Mouse (Mus musculus) limb, embryonic 12.5 days (tissue): ENCODE data around the gene Ptchd4. TPM values are rescaled to one million over a fixed set of nuclear protein-coding genes. Genes with fewer than 3 reads are reported as not detected.

Experiments
- ATAC-seq: fragments of 200-750 bp; cut with Nextera tagmentation; 2 replicates; pipeline ENCODE4 v1.8.0; 2017; ENCODE audit warnings: low read depth, moderate TSS enrichment; ENCODE audit not compliant: insufficient number of reproducible peaks, insufficient read depth, low FRiP score, low TSS enrichment
- H3K27ac ChIP-seq: fragments of 300-500 bp; sonication (generic); 2 replicates; pipeline ENCODE4 v1.5.1; 2016; ENCODE audit warnings: mild to moderate bottlenecking, moderate library complexity
- H3K27me3 ChIP-seq: fragments of 300-500 bp; sonication (generic); 2 replicates; pipeline ENCODE4 v1.6.1; 2016; ENCODE audit warnings: mild to moderate bottlenecking, moderate library complexity
- H3K36me3 ChIP-seq: fragments of 300-500 bp; sonication (generic); 2 replicates; pipeline ENCODE4 v1.6.1; 2016; ENCODE audit warnings: mild to moderate bottlenecking, moderate library complexity
- H3K4me1 ChIP-seq: fragments of 300-500 bp; sonication (generic); replicated peaks from 2 replicates; pipeline ENCODE4 v1.6.1; 2016
- H3K4me2 ChIP-seq: fragments of 300-500 bp; sonication (generic); 2 replicates; pipeline ENCODE4 v1.6.1; 2016; ENCODE audit warnings: mild to moderate bottlenecking, moderate library complexity
- H3K4me3 ChIP-seq: fragments of 300-500 bp; sonication (generic); replicated peaks from 2 replicates; pipeline ENCODE4 v1.5.1; 2016; ENCODE audit warnings: mild to moderate bottlenecking
- H3K9ac ChIP-seq: fragments of 300-500 bp; sonication (generic); replicated peaks from 2 replicates; pipeline ENCODE4 v1.6.1; 2016; ENCODE audit warnings: mild to moderate bottlenecking, moderate library complexity
- H3K9me3 ChIP-seq: fragments of 300-500 bp; sonication (generic); 2 replicates; pipeline ENCODE4 v1.6.1; 2016; ENCODE audit warnings: mild to moderate bottlenecking, moderate library complexity
- WGBS: fragments of 180-500 bp; shearing (Covaris S2); methylation state at CpG from one replicate; pipeline ENCODE4 v1.1.7; 2016; 5-methylcytosine and 5-hydroxymethylcytosine counted together
- polyA plus RNA-seq: library from polyadenylated mRNA; unstranded; fragments of >200 nt; fragmentation: Nextera tagmentation; extraction: Ambion mirVana; gene quantifications from 2 replicates; pipeline ENCODE4 v1.2.1, GENCODE M21; 2016

The Ptchd4 gene
- polyA plus RNA-seq, 1 experiment from 2014 or later: 2.4 TPM

DNA sequence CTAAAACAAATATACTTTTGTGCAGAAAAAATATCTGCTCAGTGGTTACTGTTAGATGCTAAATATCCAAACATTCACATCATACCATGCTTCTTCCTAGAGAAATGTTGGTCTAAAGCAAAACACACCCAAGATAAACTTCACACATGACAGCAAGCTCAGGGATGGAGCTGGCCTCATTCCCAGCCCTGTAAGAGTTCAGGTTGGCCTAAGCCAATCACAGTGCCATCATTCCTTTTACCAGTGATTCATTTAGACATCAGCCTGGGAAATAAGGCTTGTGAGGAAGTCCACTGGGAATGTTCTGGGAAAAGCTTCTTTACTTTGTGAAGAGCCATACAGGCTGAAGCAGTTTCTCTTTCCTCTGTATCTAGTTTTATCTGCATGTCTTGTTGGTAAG, 5.6 kb upstream of the Ptchd4 start:
- Histone ChIP-seq H3K36me3 (no peaks in the 10 kb centered on the region), H3K4me2 (no peak overlapping the region), H3K27ac (no peak overlapping the region), H3K27me3 (0 out of 2 replicates have a peak, but pooled peaks cover under 1% of the 10 kb centered on the region), H3K4me3 (no peak overlapping the region), H3K9ac (no peak overlapping the region), H3K4me1 (0 out of 2 replicates have a peak, but pooled peaks cover under 1% of the 10 kb centered on the region), H3K9me3 (no peaks in the 10 kb centered on the region)
- ATAC-seq: no peak

- under 1% methylated on average over 22 of the region's 22 CpGs for WGBS
- H3K9me3 ChIP-seq: no peaks in the 10 kb centered on the region
- peaks cover 28% of the 10 kb centered on the region for H3K27me3 ChIP-seq
- no peak overlapping the region for H3K27ac ChIP-seq
- H3K36me3 ChIP-seq: no peaks in the 10 kb centered on the region
- peak overlapping the region; percentile 62; the same call in 1 of the 2 replicates for H3K9ac ChIP-seq
- H3K4me2 ChIP-seq: peak overlapping the region; percentile 90
- peaks cover 8% of the 10 kb centered on the region for H3K4me1 ChIP-seq
- peak overlapping the region; percentile 58 for H3K4me3 ChIP-seq
- ATAC-seq: peak; percentile 68
Measured at GRCm38 (mm10) chr17:42316612-42316982, 850 bp downstream of the Ptchd4 start.

GRCm38 (mm10) chr17:42335787-42336186, 20.0 kb downstream of the Ptchd4 start:
- no peak overlapping the region for H3K4me3 ChIP-seq
- no peaks in the 10 kb centered on the region for H3K27me3 ChIP-seq
- H3K36me3 ChIP-seq: no peaks in the 10 kb centered on the region
- no peaks in the 10 kb centered on the region for H3K4me1 ChIP-seq
- no peak overlapping the region for H3K27ac ChIP-seq
- H3K9ac ChIP-seq: no peak overlapping the region
- no peak for ATAC-seq
- no peaks in the 10 kb centered on the region for H3K9me3 ChIP-seq
- no peak overlapping the region for H3K4me2 ChIP-seq

DNA sequence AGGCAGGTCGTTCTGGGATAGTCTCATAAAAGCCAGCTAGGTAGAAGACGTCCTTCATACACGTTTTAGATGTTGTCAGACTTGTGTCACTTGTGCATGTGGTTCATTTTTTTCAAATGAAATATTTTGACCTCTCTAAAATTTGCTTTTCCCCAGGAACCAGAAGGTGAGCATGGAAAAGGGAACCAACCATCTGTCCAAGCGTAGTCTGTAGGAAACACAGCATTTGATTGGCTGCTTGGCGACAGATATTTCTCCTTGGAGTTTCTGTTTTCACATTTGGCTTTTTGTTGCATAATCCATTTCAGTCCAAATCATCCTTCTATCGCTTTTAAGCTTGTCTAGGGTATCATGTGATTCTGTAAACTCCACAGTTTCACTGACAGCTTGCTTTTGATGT, 20.8 kb downstream of the Ptchd4 start:
- H3K4me1 ChIP-seq: no peaks in the 10 kb centered on the region
- H3K4me2 ChIP-seq: no peak overlapping the region
- no peak overlapping the region for H3K27ac ChIP-seq
- no peaks in the 10 kb centered on the region for H3K9me3 ChIP-seq
- no peak overlapping the region for H3K9ac ChIP-seq
- ATAC-seq: no peak
- no peaks in the 10 kb centered on the region for H3K36me3 ChIP-seq
- 80% methylated on average over 6 of the region's 6 CpGs for WGBS
- H3K4me3 ChIP-seq: no peak overlapping the region
- no peaks in the 10 kb centered on the region for H3K27me3 ChIP-seq

DNA sequence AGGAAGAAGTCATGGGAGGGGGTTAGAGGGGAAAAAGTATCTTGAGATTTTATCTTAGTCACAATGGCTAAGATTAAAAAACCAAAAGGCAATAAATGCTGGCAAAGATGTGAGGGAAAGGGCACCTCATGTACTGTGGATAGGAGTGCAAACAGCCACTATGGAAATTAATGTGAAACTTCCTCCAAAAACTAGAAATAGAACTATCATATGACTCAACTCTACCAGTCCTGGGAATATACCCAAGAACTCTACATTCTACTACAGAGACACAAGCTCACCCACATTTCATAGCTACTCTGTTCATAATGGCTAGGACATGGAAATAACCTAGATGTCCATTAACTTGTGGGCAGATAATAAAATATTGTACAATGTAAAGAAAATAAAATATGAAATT, 30.3 kb downstream of the Ptchd4 start:
- Histone ChIP-seq H3K9ac (no peak overlapping the region), H3K27ac (no peak overlapping the region), H3K27me3 (no peaks in the 10 kb centered on the region), H3K4me2 (no peak overlapping the region), H3K9me3 (no peaks in the 10 kb centered on the region), H3K4me1 (no peaks in the 10 kb centered on the region), H3K4me3 (no peak overlapping the region), H3K36me3 (no peaks in the 10 kb centered on the region)
- no peak for ATAC-seq

DNA sequence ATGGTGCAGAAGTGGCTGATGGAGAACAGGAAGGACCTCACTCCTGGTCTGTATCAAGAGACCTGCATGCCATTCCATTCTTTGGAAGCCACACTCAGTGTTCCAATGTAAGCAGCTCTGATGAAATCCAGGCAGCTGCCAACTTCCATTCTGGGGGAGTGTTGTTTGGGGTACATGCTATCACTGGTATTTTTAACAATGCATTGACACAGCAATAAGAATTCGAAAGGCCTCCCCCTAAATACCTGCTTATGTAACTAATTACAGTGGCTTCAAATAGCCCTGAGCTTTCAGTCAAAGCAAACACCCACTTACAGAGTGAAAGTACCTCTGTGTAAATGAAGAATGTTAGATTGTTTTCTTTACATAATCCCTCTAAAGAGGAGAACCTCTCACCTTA, 42.7 kb downstream of the Ptchd4 start:
- H3K9ac ChIP-seq: no peak overlapping the region
- no peaks in the 10 kb centered on the region for H3K36me3 ChIP-seq
- H3K4me3 ChIP-seq: no peak overlapping the region
- no peak overlapping the region for H3K4me2 ChIP-seq
- WGBS: 58% methylated on average over 1 of the region's 1 CpGs
- no peaks in the 10 kb centered on the region for H3K4me1 ChIP-seq
- H3K9me3 ChIP-seq: no peaks in the 10 kb centered on the region
- H3K27me3 ChIP-seq: no peaks in the 10 kb centered on the region
- no peak overlapping the region for H3K27ac ChIP-seq
- ATAC-seq: no peak

- Histone ChIP-seq H3K27ac (no peak overlapping the region), H3K9ac (no peak overlapping the region), H3K27me3 (no peaks in the 10 kb centered on the region), H3K36me3 (no peaks in the 10 kb centered on the region), H3K4me2 (no peak overlapping the region), H3K4me3 (no peak overlapping the region), H3K9me3 (no peaks in the 10 kb centered on the region), H3K4me1 (no peaks in the 10 kb centered on the region)
- WGBS: 91% methylated on average over 6 of the region's 6 CpGs
- no peak for ATAC-seq
Measured at GRCm38 (mm10) chr17:42363085-42363710, 47.5 kb downstream of the Ptchd4 start.

GRCm38 (mm10) chr17:42364716-42365115, 49.0 kb downstream of the Ptchd4 start:
- Histone ChIP-seq H3K4me2 (no peak overlapping the region), H3K4me3 (no peak overlapping the region), H3K27ac (no peak overlapping the region), H3K9me3 (no peaks in the 10 kb centered on the region), H3K36me3 (no peaks in the 10 kb centered on the region), H3K9ac (no peak overlapping the region), H3K4me1 (no peaks in the 10 kb centered on the region), H3K27me3 (no peaks in the 10 kb centered on the region)
- ATAC-seq: no peak
- 57% methylated on average over 1 of the region's 1 CpGs for WGBS

DNA sequence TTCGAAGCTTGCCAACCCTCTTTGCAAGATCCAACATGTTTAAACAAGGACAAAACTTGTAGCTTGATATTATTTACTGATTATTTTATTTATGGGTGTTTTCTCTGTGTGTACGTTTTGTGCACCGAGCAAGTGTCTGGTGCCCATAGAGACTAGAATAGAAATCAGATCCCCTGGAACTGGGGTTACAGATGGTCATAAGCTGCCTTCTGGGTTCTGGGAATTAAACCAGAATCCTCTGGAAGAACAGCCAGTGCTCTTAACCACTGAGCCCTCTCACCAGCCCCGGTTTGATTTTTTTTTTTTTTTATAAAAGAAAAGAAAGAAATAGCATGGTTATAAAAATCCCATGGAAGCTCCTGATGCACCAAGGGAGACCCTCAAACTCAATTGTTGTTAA, 59.1 kb downstream of the Ptchd4 start:
- 88% methylated on average over 4 of the region's 4 CpGs for WGBS
- H3K4me2 ChIP-seq: no peak overlapping the region
- H3K36me3 ChIP-seq: no peaks in the 10 kb centered on the region
- H3K9me3 ChIP-seq: no peaks in the 10 kb centered on the region
- no peaks in the 10 kb centered on the region for H3K27me3 ChIP-seq
- ATAC-seq: no peak
- no peak overlapping the region for H3K4me3 ChIP-seq
- no peak overlapping the region for H3K9ac ChIP-seq
- H3K27ac ChIP-seq: no peak overlapping the region
- H3K4me1 ChIP-seq: no peaks in the 10 kb centered on the region

DNA sequence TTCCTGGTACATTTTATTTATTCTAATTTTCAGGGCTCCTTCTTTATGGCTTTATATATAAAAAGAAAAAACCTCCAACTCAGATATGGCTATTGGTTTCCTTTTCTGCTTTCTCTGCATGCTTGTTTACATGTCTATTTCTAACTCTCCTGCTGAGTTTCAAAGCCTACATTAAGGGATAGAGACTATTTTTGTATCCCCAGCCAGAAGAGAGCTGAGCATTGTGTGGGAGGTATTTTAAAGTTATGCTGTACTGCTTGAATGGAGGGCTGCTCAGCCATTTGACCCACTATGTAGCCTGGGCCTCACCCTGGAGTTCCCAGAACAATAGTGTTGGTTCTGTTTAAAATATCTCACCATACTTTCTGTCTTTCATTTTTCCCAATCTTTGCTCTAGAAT, 77.3 kb downstream of the Ptchd4 start:
- Histone ChIP-seq H3K27ac (no peak overlapping the region), H3K4me3 (no peak overlapping the region), H3K36me3 (no peaks in the 10 kb centered on the region), H3K9me3 (no peaks in the 10 kb centered on the region), H3K4me2 (no peak overlapping the region), H3K4me1 (no peaks in the 10 kb centered on the region), H3K27me3 (no peaks in the 10 kb centered on the region), H3K9ac (no peak overlapping the region)
- no peak for ATAC-seq

GRCm38 (mm10) chr17:42395299-42395698, 79.6 kb downstream of the Ptchd4 start:
- Histone ChIP-seq H3K4me3 (no peak overlapping the region), H3K36me3 (no peaks in the 10 kb centered on the region), H3K9me3 (no peaks in the 10 kb centered on the region), H3K4me1 (no peaks in the 10 kb centered on the region), H3K9ac (no peak overlapping the region), H3K27me3 (no peaks in the 10 kb centered on the region), H3K27ac (no peak overlapping the region), H3K4me2 (no peak overlapping the region)
- no peak for ATAC-seq
- 80% methylated on average over 3 of the region's 3 CpGs for whole genome bisulfite sequencing

- Histone ChIP-seq H3K36me3 (no peaks in the 10 kb centered on the region), H3K4me3 (no peak overlapping the region), H3K4me1 (no peaks in the 10 kb centered on the region), H3K9me3 (no peaks in the 10 kb centered on the region), H3K4me2 (no peak overlapping the region), H3K27ac (no peak overlapping the region), H3K9ac (no peak overlapping the region), H3K27me3 (no peaks in the 10 kb centered on the region)
- WGBS: 90% methylated on average over 1 of the region's 1 CpGs
- ATAC-seq: no peak
Measured at GRCm38 (mm10) chr17:42418449-42418848, 102.7 kb downstream of the Ptchd4 start.
